Mouse (Mus musculus): ENCODE measurements around the gene Olfml2b. TPM values are rescaled to one million over a fixed set of nuclear protein-coding genes. Genes with fewer than 3 reads are reported as not detected.
A peak's percentile ranks its signal among the peaks of the same experiment; 100 is the strongest.

Gene Olfml2b
- polyA plus RNA-seq, 1 experiment from 2014 or later: 3.4 TPM

GRCm38 (mm10) chr1:170655280-170655917, 11.1 kb downstream of the Olfml2b start:
- H3K4me3 ChIP-seq (ENCODE audit: low read depth, low read length): no peak overlapping the region
- H3K4me1 ChIP-seq (ENCODE audit: control insufficient read depth, low read depth, low read length): no peaks in the 10 kb centered on the region
- no peaks in the 10 kb centered on the region for H3K27me3 ChIP-seq (ENCODE audit: control insufficient read depth, insufficient read depth, low read depth, low read length)
- no peaks in the 10 kb centered on the region for H3K9me3 ChIP-seq (replicated peaks; ENCODE audit: control insufficient read depth, low read length)
- no peaks in the 10 kb centered on the region for H3K36me3 ChIP-seq (ENCODE audit: control insufficient read depth, insufficient read depth)
- H3K4me2 ChIP-seq (ENCODE audit: low read depth, low read length): no peak overlapping the region
- WGBS (ENCODE audit: insufficient replicate concordance): 64% methylated on average over 5 of the region's 5 CpGs
- H3K9ac ChIP-seq (ENCODE audit: low read depth, low read length): no peak overlapping the region
- no peak overlapping the region for H3K27ac ChIP-seq (ENCODE audit: low read length)
- ATAC-seq (ENCODE audit: low read depth): no peak

DNA sequence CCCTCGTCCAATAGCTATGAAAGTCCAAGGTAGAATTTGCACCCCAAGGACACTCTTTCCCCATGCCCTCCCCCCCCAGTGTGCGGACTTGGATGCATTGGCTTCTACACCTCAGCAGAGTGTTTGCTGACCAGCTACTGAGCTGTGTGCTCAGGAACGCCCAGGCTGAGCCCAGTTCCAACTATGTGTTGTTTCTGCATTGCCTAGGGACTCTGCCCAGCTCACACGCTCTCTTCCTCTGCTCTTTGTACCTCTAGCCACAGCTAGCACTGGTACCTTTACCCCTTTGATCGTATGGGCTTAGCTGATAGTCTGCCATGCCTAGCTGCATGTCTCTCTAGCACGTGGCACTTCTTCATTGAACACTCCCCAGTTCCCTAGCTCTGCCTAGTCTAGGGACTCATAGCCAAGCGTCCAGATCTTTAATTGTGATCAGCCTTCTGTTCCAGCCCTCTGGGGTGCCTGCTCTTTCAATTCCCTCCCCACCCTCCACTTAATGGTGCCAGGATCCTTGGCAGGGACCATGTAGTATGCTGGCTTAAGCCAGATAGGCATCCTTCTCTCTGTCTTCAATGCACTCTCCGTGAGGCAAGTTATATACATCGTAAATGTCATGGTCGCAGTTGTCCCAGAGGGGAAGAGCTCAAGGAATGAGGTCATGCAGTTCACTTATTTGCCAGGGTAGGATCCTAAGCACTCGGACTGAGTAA, 12.3 kb downstream of the Olfml2b start:
- Histone ChIP-seq H3K27me3 (ENCODE audit: control insufficient read depth, insufficient read depth, low read depth, low read length) (no peaks in the 10 kb centered on the region), H3K9me3 (replicated peaks; ENCODE audit: control insufficient read depth, low read length) (no peaks in the 10 kb centered on the region), H3K36me3 (ENCODE audit: control insufficient read depth, insufficient read depth) (no peaks in the 10 kb centered on the region), H3K4me2 (ENCODE audit: low read depth, low read length) (no peak overlapping the region), H3K27ac (ENCODE audit: low read length) (no peak overlapping the region), H3K4me1 (ENCODE audit: control insufficient read depth, low read depth, low read length) (no peaks in the 10 kb centered on the region), H3K4me3 (ENCODE audit: low read depth, low read length) (no peak overlapping the region), H3K9ac (ENCODE audit: low read depth, low read length) (no peak overlapping the region)
- WGBS (ENCODE audit: insufficient replicate concordance): 53% methylated on average over 11 of the region's 11 CpGs
- ATAC-seq (ENCODE audit: low read depth): peak; percentile 59

DNA sequence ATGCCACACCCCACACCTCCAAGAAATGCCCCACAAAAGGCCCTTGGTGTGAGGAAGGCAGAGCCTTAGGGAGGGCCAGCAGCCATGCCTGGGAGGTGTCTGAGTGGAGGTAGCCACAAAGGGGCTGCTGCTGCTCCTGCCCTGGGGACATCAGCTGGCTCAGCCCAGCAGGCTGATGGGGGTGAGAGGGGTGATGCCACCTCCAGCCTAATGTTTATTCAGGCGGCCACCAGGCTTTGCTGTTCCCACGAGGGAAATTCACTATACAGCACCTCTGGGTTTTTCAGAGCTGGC, 12.8 kb downstream of the Olfml2b start:
- no peak overlapping the region for H3K9ac ChIP-seq (ENCODE audit: low read depth, low read length)
- H3K4me3 ChIP-seq (ENCODE audit: low read depth, low read length): no peak overlapping the region
- H3K36me3 ChIP-seq (ENCODE audit: control insufficient read depth, insufficient read depth): no peaks in the 10 kb centered on the region
- H3K4me1 ChIP-seq (ENCODE audit: control insufficient read depth, low read depth, low read length): no peaks in the 10 kb centered on the region
- no peaks in the 10 kb centered on the region for H3K27me3 ChIP-seq (ENCODE audit: control insufficient read depth, insufficient read depth, low read depth, low read length)
- no peak for ATAC-seq (ENCODE audit: low read depth)
- no peak overlapping the region for H3K4me2 ChIP-seq (ENCODE audit: low read depth, low read length)
- no peak overlapping the region for H3K27ac ChIP-seq (ENCODE audit: low read length)
- H3K9me3 ChIP-seq (replicated peaks; ENCODE audit: control insufficient read depth, low read length): no peaks in the 10 kb centered on the region
- WGBS (ENCODE audit: insufficient replicate concordance): 31% methylated on average over 2 of the region's 2 CpGs

DNA sequence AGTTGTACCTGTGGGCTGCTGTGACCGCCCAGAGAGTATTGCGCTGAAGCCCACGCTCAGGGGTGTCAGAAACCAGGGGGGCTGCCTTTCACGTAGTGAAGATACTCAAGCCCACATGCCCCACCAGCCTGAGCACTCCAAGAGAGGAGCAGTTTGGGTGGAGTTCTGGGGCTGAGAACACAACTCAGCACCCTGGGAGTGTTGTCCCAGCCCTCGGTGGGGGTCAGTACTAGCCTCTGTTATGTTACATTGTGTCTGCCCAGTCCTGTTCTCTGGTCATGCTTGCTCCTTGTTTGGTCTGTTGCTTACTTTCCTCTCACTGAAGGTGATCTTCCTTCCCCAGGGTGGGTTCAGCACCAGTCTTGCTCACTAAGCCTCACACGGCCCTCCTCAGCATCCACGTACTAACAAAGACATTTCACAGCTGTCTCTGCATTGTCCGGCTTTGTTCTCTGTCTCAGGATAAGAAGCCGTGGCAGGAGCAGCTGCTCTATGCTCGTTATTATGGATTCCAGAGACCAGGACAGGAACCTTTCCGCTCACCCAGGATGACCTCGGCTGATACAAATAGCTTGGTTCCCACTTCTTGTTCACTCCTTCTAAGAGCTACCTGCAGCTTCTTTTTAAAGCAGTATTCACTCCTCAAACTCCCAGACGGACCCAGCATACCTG, 13.4 kb downstream of the Olfml2b start:
- H3K36me3 ChIP-seq (ENCODE audit: control insufficient read depth, insufficient read depth): no peaks in the 10 kb centered on the region
- H3K27ac ChIP-seq (ENCODE audit: low read length): no peak overlapping the region
- H3K9ac ChIP-seq (ENCODE audit: low read depth, low read length): no peak overlapping the region
- 68% methylated on average over 13 of the region's 13 CpGs for WGBS (ENCODE audit: insufficient replicate concordance)
- no peak overlapping the region for H3K4me2 ChIP-seq (ENCODE audit: low read depth, low read length)
- no peaks in the 10 kb centered on the region for H3K4me1 ChIP-seq (ENCODE audit: control insufficient read depth, low read depth, low read length)
- ATAC-seq (ENCODE audit: low read depth): no peak
- H3K9me3 ChIP-seq (replicated peaks; ENCODE audit: control insufficient read depth, low read length): no peaks in the 10 kb centered on the region
- no peaks in the 10 kb centered on the region for H3K27me3 ChIP-seq (ENCODE audit: control insufficient read depth, insufficient read depth, low read depth, low read length)
- H3K4me3 ChIP-seq (ENCODE audit: low read depth, low read length): no peak overlapping the region

DNA sequence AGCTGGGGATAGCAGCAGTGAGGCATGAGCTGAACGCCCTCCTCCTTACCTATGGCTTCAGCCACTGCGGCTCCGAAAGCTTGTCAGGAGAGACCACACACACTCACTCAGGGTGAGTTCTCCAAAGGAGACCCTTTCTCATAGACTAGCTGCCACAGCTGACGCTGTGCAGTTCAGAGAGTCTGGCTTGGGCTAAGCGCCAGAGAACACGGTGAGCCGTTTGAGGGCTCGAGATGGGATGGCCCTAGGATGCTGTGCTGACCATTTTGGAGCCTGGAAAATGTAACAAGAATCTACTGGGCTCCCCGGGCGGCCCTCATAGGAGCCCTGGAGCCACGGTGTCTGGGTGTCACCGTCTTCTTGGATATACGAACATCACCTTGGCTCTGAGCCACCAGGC, 14.9 kb downstream of the Olfml2b start:
- Histone ChIP-seq H3K9ac (ENCODE audit: low read depth, low read length) (no peak overlapping the region), H3K4me2 (ENCODE audit: low read depth, low read length) (no peak overlapping the region), H3K9me3 (replicated peaks; ENCODE audit: control insufficient read depth, low read length) (no peaks in the 10 kb centered on the region), H3K27me3 (ENCODE audit: control insufficient read depth, insufficient read depth, low read depth, low read length) (no peaks in the 10 kb centered on the region), H3K27ac (ENCODE audit: low read length) (no peak overlapping the region), H3K4me3 (ENCODE audit: low read depth, low read length) (no peak overlapping the region), H3K4me1 (ENCODE audit: control insufficient read depth, low read depth, low read length) (no peaks in the 10 kb centered on the region), H3K36me3 (ENCODE audit: control insufficient read depth, insufficient read depth) (no peaks in the 10 kb centered on the region)
- ATAC-seq (ENCODE audit: low read depth): no peak
- WGBS (ENCODE audit: insufficient replicate concordance): 73% methylated on average over 13 of the region's 13 CpGs

DNA sequence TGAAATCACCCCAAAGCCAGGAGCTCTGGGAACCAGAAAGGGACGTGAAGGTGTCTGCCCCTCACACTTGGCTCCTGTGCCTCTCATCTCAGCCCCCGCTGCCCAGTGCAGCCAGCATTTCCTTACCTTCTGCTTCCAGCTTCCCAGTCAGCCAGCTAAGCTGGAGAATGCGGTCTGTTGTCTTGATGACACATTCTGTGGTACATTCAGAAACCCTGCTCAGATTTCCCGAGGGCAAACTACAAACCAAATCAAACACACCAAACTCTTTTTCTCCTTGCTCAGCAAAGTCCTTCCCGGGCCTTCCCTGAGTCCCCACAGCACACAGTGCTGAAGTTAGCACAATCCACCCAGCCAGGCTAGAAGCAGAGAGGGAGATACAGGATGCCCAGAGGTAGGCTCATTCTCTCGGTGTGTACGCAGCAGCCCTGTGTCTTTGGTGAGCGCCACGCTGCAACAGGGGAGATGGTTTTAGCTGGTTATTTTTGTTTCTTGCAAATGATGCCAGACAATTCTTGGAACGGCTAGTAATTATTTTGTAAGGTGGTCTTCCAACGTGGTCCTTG, 20.4 kb downstream of the Olfml2b start:
- no peaks in the 10 kb centered on the region for H3K27me3 ChIP-seq (ENCODE audit: control insufficient read depth, insufficient read depth, low read depth, low read length)

GRCm38 (mm10) chr1:170665200-170665599, 20.9 kb downstream of the Olfml2b start:
- Histone ChIP-seq H3K9ac (ENCODE audit: low read depth, low read length) (no peak overlapping the region), H3K4me2 (ENCODE audit: low read depth, low read length) (no peak overlapping the region), H3K4me1 (ENCODE audit: control insufficient read depth, low read depth, low read length) (no peaks in the 10 kb centered on the region), H3K27me3 (ENCODE audit: control insufficient read depth, insufficient read depth, low read depth, low read length) (no peaks in the 10 kb centered on the region), H3K4me3 (ENCODE audit: low read depth, low read length) (no peak overlapping the region), H3K9me3 (replicated peaks; ENCODE audit: control insufficient read depth, low read length) (no peaks in the 10 kb centered on the region), H3K27ac (ENCODE audit: low read length) (no peak overlapping the region), H3K36me3 (ENCODE audit: control insufficient read depth, insufficient read depth) (no peaks in the 10 kb centered on the region)
- ATAC-seq (ENCODE audit: low read depth): no peak
- WGBS (ENCODE audit: insufficient replicate concordance): 66% methylated on average over 7 of the region's 7 CpGs

More for the DNA sequence above, 20.4 kb downstream of the Olfml2b start:
- no peak overlapping the region for H3K9ac ChIP-seq (ENCODE audit: low read depth, low read length)
- ATAC-seq (ENCODE audit: low read depth): no peak
- H3K4me3 ChIP-seq (ENCODE audit: low read depth, low read length): no peak overlapping the region
- no peaks in the 10 kb centered on the region for H3K4me1 ChIP-seq (ENCODE audit: control insufficient read depth, low read depth, low read length)
- no peaks in the 10 kb centered on the region for H3K36me3 ChIP-seq (ENCODE audit: control insufficient read depth, insufficient read depth)
- no peaks in the 10 kb centered on the region for H3K9me3 ChIP-seq (replicated peaks; ENCODE audit: control insufficient read depth, low read length)
- 68% methylated on average over 11 of the region's 11 CpGs for WGBS (ENCODE audit: insufficient replicate concordance)
- H3K4me2 ChIP-seq (ENCODE audit: low read depth, low read length): no peak overlapping the region
- H3K27ac ChIP-seq (ENCODE audit: low read length): no peak overlapping the region

GRCm38 (mm10) chr1:170674184-170674775, 29.9 kb downstream of the Olfml2b start:
- Histone ChIP-seq H3K9ac (ENCODE audit: low read depth, low read length) (no peak overlapping the region), H3K27me3 (ENCODE audit: control insufficient read depth, insufficient read depth, low read depth, low read length) (no peaks in the 10 kb centered on the region), H3K4me1 (ENCODE audit: control insufficient read depth, low read depth, low read length) (no peaks in the 10 kb centered on the region), H3K9me3 (replicated peaks; ENCODE audit: control insufficient read depth, low read length) (no peaks in the 10 kb centered on the region), H3K27ac (ENCODE audit: low read length) (no peak overlapping the region), H3K36me3 (ENCODE audit: control insufficient read depth, insufficient read depth) (no peaks in the 10 kb centered on the region), H3K4me3 (ENCODE audit: low read depth, low read length) (no peak overlapping the region), H3K4me2 (ENCODE audit: low read depth, low read length) (no peak overlapping the region)
- WGBS (ENCODE audit: insufficient replicate concordance): 74% methylated on average over 9 of the region's 9 CpGs
- no peak for ATAC-seq (ENCODE audit: low read depth)

- Histone ChIP-seq H3K27ac (ENCODE audit: low read length) (no peak overlapping the region), H3K27me3 (ENCODE audit: control insufficient read depth, insufficient read depth, low read depth, low read length) (no peaks in the 10 kb centered on the region), H3K4me2 (ENCODE audit: low read depth, low read length) (no peak overlapping the region), H3K4me1 (ENCODE audit: control insufficient read depth, low read depth, low read length) (no peaks in the 10 kb centered on the region), H3K9me3 (replicated peaks; ENCODE audit: control insufficient read depth, low read length) (no peaks in the 10 kb centered on the region), H3K4me3 (ENCODE audit: low read depth, low read length) (no peak overlapping the region), H3K9ac (ENCODE audit: low read depth, low read length) (no peak overlapping the region), H3K36me3 (ENCODE audit: control insufficient read depth, insufficient read depth) (no peaks in the 10 kb centered on the region)
- 74% methylated on average over 4 of the region's 4 CpGs for WGBS (ENCODE audit: insufficient replicate concordance)
- no peak for ATAC-seq (ENCODE audit: low read depth)
Measured at GRCm38 (mm10) chr1:170677681-170678080, 33.3 kb downstream of the Olfml2b start.

Data from liver, embryonic 16.5 days (tissue).